Mouse (Mus musculus): ENCODE results near the gene Stfa2. TPM values are rescaled to one million over a fixed set of nuclear protein-coding genes. Genes with fewer than 3 reads are reported as not detected.
"Not testable (repeated sequence)": the region's sequence is repeated elsewhere in the genome, so short reads cannot be mapped to it uniquely, and the experiment has no call there.

Stfa2 gene
- not detected in 2 replicates for polyA plus RNA-seq (2016; fragmentation: Nextera tagmentation; extraction: Ambion mirVana)

DNA sequence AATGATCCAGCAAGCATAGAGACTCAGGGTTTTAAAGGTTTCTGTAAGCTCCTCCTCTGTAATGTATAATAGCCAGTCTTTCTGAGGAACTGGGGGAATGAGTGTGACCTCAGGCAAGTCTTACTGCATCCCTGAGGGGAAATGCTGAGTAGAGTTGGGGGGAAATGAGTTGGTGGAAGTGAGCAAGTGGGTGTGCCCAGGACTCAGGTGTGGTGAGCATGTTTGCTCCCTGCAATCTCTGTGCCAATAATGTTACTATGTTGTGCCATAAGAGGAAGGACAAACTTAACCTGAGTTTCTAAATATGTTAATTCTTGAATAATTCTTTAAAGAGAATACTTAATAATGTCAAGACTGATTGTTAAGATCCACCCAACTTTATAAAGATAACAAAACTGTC, at the start of gene Stfa2:
Stfa2 (minus strand) TSS at position 101 of the 400 bp plus-strand sequence.
- Histone ChIP-seq H3K4me3 (no peak within 1 kb of the TSS), H3K36me3 (replicated peaks) (no peaks in the 10 kb centered on the region), H3K27ac (no peak within 1 kb of the TSS), H3K27me3 (ENCODE audit: poor library complexity, severe bottlenecking) (no peaks in the 10 kb centered on the region), H3K9me3 (no peaks in the 10 kb centered on the region), H3K4me1 (no peaks in the 10 kb centered on the region)
- no peak for DNase-seq (ENCODE audit: extremely low spot score, low spot score)

DNA sequence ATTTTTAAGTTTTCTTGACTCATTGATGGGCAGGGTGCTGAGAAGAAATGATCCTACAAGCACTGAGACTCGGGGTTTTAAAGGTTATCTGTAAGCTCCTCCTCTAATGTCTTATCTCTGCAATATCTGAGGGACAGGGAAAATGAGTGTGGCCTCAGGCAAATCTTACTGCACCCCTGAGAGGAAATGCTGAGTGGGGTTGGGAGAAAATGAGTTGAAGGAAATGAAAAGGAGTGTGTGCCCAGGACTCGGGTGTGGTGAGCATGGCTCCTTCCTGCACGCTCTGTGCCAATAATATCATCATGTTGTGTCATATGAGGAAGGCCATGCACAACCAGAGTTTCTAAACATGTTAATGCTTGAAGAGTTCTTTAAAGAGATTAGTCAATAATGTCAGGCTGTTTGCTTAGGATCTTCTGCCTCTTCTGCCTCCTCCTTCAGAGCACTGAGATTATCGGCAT, 47.1 kb upstream of the Stfa2 start, which contains the start of gene Stfa3:
Stfa3 (minus strand) TSS at position 51 of the 461 bp plus-strand sequence.
- DNase-seq (ENCODE audit: extremely low spot score, low spot score), result no peak
- 92% methylated on average over 4 of the region's 4 CpGs for WGBS
- no peaks in the 10 kb centered on the region for H3K36me3 ChIP-seq (replicated peaks)

DNA sequence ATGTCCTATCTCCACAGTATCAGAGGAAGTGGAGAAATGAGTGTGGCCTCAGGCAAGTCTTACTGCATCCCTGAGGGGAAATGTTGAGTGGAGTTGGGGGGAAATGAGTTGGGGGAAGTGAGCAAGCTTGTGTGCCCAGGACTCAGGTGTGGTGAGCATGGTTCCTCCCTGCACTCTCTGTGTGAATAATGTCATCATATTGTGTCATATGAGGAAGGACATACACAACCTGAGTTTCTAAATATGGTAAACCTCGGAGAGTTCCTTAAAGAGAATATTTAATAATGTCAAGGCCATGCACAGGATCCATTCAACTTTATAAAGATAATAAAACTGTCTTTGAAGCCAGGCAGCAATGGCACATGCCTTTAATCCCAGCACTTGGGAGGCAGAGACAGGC, 12.7 kb upstream of the Stfa2 start:
- 93% methylated on average over 1 of the region's 1 CpGs for WGBS
- not testable (repeated sequence) for H3K4me1 ChIP-seq; H3K27me3 ChIP-seq (ENCODE audit: poor library complexity, severe bottlenecking); H3K9me3 ChIP-seq; H3K4me3 ChIP-seq; H3K36me3 ChIP-seq (replicated peaks); H3K27ac ChIP-seq; DNase-seq (ENCODE audit: extremely low spot score, low spot score)

More for the DNA sequence above, 47.1 kb upstream of the Stfa2 start, which contains the start of gene Stfa3:
- Histone ChIP-seq H3K27me3 (ENCODE audit: poor library complexity, severe bottlenecking) (peaks cover 35% of the 10 kb centered on the region), H3K4me3 (no peak within 1 kb of the TSS), H3K27ac (no peak within 1 kb of the TSS), H3K4me1 (peaks cover 9% of the 10 kb centered on the region), H3K9me3 (no peaks in the 10 kb centered on the region)

DNA sequence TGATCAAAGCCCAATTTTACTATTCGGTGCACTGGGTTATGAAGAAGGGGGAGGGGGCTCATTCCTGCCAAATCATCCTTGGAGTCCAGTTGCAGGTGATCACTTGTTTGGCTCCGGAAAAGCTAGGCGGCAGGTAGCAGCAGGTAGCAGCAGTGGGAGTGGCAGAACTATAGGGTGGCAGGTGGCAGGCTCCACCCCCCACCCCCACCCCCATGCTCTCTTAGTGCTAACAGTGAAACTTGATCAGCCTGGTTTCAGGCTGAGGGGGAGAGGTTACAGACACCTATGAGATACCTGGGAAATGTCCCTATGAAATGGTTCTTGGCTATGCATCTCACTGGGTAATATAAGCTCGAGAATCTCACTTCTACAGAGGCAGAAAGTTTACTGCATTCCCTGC, 19.2 kb downstream of the Stfa2 start:
- WGBS, result 22% methylated on average over 4 of the region's 4 CpGs
- no peak overlapping the region for H3K27ac ChIP-seq
- no peak overlapping the region for H3K4me3 ChIP-seq
- no peaks in the 10 kb centered on the region for H3K4me1 ChIP-seq
- H3K9me3 ChIP-seq, result no peaks in the 10 kb centered on the region
- H3K36me3 ChIP-seq (replicated peaks), result no peaks in the 10 kb centered on the region
- no peak for DNase-seq (ENCODE audit: extremely low spot score, low spot score)
- no peaks in the 10 kb centered on the region for H3K27me3 ChIP-seq (ENCODE audit: poor library complexity, severe bottlenecking)

DNA sequence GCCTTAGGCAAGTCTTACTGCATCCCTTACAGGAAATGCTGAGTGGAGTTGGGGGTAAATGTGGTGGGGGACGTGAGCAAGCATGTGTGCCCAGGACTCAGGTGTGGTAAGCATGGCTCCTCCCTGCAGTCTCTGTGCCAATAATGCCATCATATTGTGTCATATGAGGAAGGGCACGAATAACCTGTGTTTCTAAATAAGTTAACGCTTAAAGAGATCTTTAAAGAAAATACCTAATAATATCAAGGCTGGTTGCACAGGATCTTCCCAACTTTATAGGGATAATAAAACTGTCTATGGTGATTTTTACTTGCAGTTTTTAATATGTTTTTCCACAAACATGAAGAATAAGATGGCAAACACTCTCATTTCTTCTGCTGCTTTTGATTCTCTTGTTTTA, 40.6 kb downstream of the Stfa2 start, which contains the start of gene BC100530:
BC100530 (minus strand) TSS at position 101 of the 400 bp plus-strand sequence.
- not testable (repeated sequence) for H3K36me3 ChIP-seq (replicated peaks); H3K4me1 ChIP-seq; H3K4me3 ChIP-seq; H3K9me3 ChIP-seq; H3K27ac ChIP-seq; H3K27me3 ChIP-seq (ENCODE audit: poor library complexity, severe bottlenecking); DNase-seq (ENCODE audit: extremely low spot score, low spot score)
- WGBS, result 81% methylated on average over 3 of the region's 3 CpGs

Other genes with a start within 250 kb of the Stfa2 start
- gene Gm5483, start 224.2 kb downstream of the Stfa2 start, polyA plus RNA-seq (2016; fragmentation: Nextera tagmentation; extraction: Ambion mirVana), result not detected in 2 replicates
- gene Gm5416, start 198.1 kb downstream of the Stfa2 start, polyA plus RNA-seq (2016; fragmentation: Nextera tagmentation; extraction: Ambion mirVana), result not detected in 2 replicates
- gene 2010005H15Rik, start 187.0 kb downstream of the Stfa2 start, polyA plus RNA-seq (2016; fragmentation: Nextera tagmentation; extraction: Ambion mirVana), result not detected in 2 replicates
- gene Stfa1, start 131.5 kb downstream of the Stfa2 start, polyA plus RNA-seq (2016; fragmentation: Nextera tagmentation; extraction: Ambion mirVana), result 0.54 and 0.66 TPM in 2 replicates
- gene BC117090, start 74.1 kb downstream of the Stfa2 start, polyA plus RNA-seq (2016; fragmentation: Nextera tagmentation; extraction: Ambion mirVana), result not detected in 2 replicates
- not detected in 2 replicates for gene BC100530, start 40.7 kb downstream of the Stfa2 start, polyA plus RNA-seq (2016; fragmentation: Nextera tagmentation; extraction: Ambion mirVana)
- gene Stfa3, start 46.9 kb upstream of the Stfa2 start, polyA plus RNA-seq (2016; fragmentation: Nextera tagmentation; extraction: Ambion mirVana), result not detected in 2 replicates
- 0.07 and 0.12 TPM in 2 replicates for gene Casr, start 153.7 kb upstream of the Stfa2 start, polyA plus RNA-seq (2016; fragmentation: Nextera tagmentation; extraction: Ambion mirVana)

Data from forebrain, embryonic 10.5 days (tissue).